Mouse (Mus musculus): ENCODE measurements at regions not wholly inside any gene's neighbourhood (a gene's known extent, or its start where the extent isn't known, plus 50 kb on each side); places are given as distances from the start of the nearest gene placed in this dataset.

GRCm38 (mm10) chr4:40374213-40374612 lies 95.0 kb upstream of the Ndufb6 start:
- TF ChIP-seq CTCF (IDR thresholded peaks at IDR 0.05; ENCODE audit: extremely low read depth, insufficient read depth, low read length) (no peak), POLR2A (IDR thresholded peaks at IDR 0.05; ENCODE audit: extremely low read depth, insufficient read depth, low read length) (no peak)

Measured in cortical plate, adult 2 months (tissue).